Mouse (Mus musculus): Measurements from ENCODE around the gene Iqcf1. TPM values are rescaled to one million over a fixed set of nuclear protein-coding genes. Genes with fewer than 3 reads are reported as not detected.

The Iqcf1 gene
- polyA plus RNA-seq, 1 experiment: not detected

GRCm38 (mm10) chr9:106464751-106465541 lies 34.8 kb upstream of the Iqcf1 start:
- Histone ChIP-seq H3K27ac (ENCODE audit: insufficient read depth, low read depth, low read length) (no peak overlapping the region), H3K4me1 (ENCODE audit: control insufficient read depth, insufficient read depth, low read length) (peaks cover 7% of the 10 kb centered on the region), H3K4me3 (ENCODE audit: insufficient read depth, low read length) (peak overlapping the region; percentile 63)
- no peak for TF ChIP-seq CTCF (IDR thresholded peaks at IDR 0.05; ENCODE audit: low read depth, low read length)
- TF ChIP-seq POLR2A (IDR thresholded peaks at IDR 0.05; ENCODE audit: borderline replicate concordance, low read depth, low read length): no peak

- peak within 1 kb of the TSS; percentile 63 for H3K4me3 ChIP-seq (ENCODE audit: insufficient read depth, low read length)
- peaks cover 8% of the 10 kb centered on the region for H3K4me1 ChIP-seq (ENCODE audit: control insufficient read depth, insufficient read depth, low read length)
- no peak within 1 kb of the TSS for H3K27ac ChIP-seq (ENCODE audit: insufficient read depth, low read depth, low read length)
- TF ChIP-seq CTCF (IDR thresholded peaks at IDR 0.05; ENCODE audit: low read depth, low read length) (no peak), POLR2A (IDR thresholded peaks at IDR 0.05; ENCODE audit: borderline replicate concordance, low read depth, low read length) (no peak)
Measured at GRCm38 (mm10) chr9:106465571-106466200, 34.1 kb upstream of the Iqcf1 start, which contains the start of gene Gpr62. Gene Gpr62 (minus strand): TSS chr9:106465938.

DNA sequence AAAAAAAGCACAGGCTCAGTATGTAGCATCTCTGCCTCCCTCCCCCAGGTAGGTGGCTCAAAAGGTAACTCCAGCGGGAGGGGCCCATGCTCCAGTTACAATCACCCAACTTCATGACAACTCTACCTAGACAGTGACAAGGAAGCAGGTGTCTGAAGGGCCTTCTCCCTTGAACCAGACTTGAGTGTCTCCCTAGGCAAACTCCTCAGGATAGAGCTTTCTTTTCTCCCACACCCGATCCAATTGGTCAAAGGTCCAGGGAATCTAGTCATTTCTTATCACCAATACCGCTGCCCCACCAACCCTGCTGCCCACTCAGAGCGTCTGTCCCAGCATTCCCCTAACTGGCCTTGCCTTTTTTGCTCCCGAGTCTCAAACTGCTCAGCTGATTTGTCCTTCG lies 33.0 kb upstream of the Iqcf1 start:
- no peak for TF ChIP-seq CTCF (IDR thresholded peaks at IDR 0.05; ENCODE audit: low read depth, low read length)
- TF ChIP-seq POLR2A (IDR thresholded peaks at IDR 0.05; ENCODE audit: borderline replicate concordance, low read depth, low read length): no peak
- Histone ChIP-seq H3K27ac (ENCODE audit: insufficient read depth, low read depth, low read length) (no peak overlapping the region), H3K4me1 (ENCODE audit: control insufficient read depth, insufficient read depth, low read length) (peaks cover 8% of the 10 kb centered on the region)

GRCm38 (mm10) chr9:106467746-106468145 lies 32.0 kb upstream of the Iqcf1 start:
- no peak overlapping the region for H3K4me3 ChIP-seq (ENCODE audit: insufficient read depth, low read length)
- H3K4me1 ChIP-seq (ENCODE audit: control insufficient read depth, insufficient read depth, low read length): peaks cover 8% of the 10 kb centered on the region
- no peak overlapping the region for H3K27ac ChIP-seq (ENCODE audit: insufficient read depth, low read depth, low read length)
- TF ChIP-seq CTCF (IDR thresholded peaks at IDR 0.05; ENCODE audit: low read depth, low read length): no peak
- no peak for TF ChIP-seq POLR2A (IDR thresholded peaks at IDR 0.05; ENCODE audit: borderline replicate concordance, low read depth, low read length)

More for the DNA sequence above, 33.0 kb upstream of the Iqcf1 start:
- no peak overlapping the region for H3K4me3 ChIP-seq (ENCODE audit: insufficient read depth, low read length)

DNA sequence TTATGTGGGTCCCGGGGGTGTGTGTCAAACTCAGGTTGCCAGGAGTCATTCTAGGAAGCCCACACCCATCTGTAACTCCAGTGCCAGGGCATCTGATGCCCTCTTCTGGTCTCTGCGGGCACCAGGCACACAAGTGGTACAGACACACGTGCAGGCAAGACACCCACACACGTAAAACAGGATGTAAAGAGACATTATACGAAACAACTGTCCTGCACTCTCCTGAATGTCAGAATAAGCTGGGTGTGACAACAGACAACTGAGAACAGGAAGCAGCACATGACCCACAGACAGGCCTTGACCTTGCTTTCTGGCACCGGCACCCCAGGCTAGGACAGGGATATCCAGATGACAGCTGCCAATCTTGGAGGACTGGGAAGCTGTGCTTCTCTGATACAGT lies 30.4 kb upstream of the Iqcf1 start:
- TF ChIP-seq CTCF (IDR thresholded peaks at IDR 0.05; ENCODE audit: low read depth, low read length): no peak
- TF ChIP-seq POLR2A (IDR thresholded peaks at IDR 0.05; ENCODE audit: borderline replicate concordance, low read depth, low read length): no peak

DNA sequence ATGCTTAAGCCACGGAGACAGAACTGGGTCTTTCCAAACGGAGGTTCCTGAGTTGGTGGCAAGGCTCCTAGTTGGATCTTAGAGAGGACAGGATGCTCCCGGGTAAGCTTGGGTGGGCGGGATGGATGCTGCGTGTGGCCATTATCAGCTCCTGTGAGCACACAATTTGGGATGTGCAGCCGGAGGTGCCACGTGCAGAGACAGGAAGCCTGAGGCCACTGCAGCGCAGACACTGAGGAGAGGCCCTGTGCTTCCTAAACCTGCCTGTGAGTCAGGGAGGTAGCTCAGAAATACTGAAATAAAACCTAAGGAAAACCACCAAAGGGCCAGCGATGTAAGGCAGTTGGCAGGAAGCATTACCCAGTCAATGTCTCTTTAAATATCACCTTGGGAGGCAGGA lies 30.0 kb upstream of the Iqcf1 start:
- TF ChIP-seq CTCF (IDR thresholded peaks at IDR 0.05; ENCODE audit: low read depth, low read length) (no peak), POLR2A (IDR thresholded peaks at IDR 0.05; ENCODE audit: borderline replicate concordance, low read depth, low read length) (no peak)
- H3K4me3 ChIP-seq (ENCODE audit: insufficient read depth, low read length): no peak overlapping the region
- H3K4me1 ChIP-seq (ENCODE audit: control insufficient read depth, insufficient read depth, low read length): peaks cover 9% of the 10 kb centered on the region
- no peak overlapping the region for H3K27ac ChIP-seq (ENCODE audit: insufficient read depth, low read depth, low read length)

More for the DNA sequence above, 30.4 kb upstream of the Iqcf1 start:
- H3K4me1 ChIP-seq (ENCODE audit: control insufficient read depth, insufficient read depth, low read length): peaks cover 8% of the 10 kb centered on the region
- no peak overlapping the region for H3K4me3 ChIP-seq (ENCODE audit: insufficient read depth, low read length)
- no peak overlapping the region for H3K27ac ChIP-seq (ENCODE audit: insufficient read depth, low read depth, low read length)

- Histone ChIP-seq H3K4me3 (ENCODE audit: insufficient read depth, low read length) (no peak overlapping the region), H3K27ac (ENCODE audit: insufficient read depth, low read depth, low read length) (no peak overlapping the region), H3K4me1 (ENCODE audit: control insufficient read depth, insufficient read depth, low read length) (peaks cover 13% of the 10 kb centered on the region)
- no peak for TF ChIP-seq CTCF (IDR thresholded peaks at IDR 0.05; ENCODE audit: low read depth, low read length)
- no peak for TF ChIP-seq POLR2A (IDR thresholded peaks at IDR 0.05; ENCODE audit: borderline replicate concordance, low read depth, low read length)
Measured at GRCm38 (mm10) chr9:106470991-106471750, 28.6 kb upstream of the Iqcf1 start.

DNA sequence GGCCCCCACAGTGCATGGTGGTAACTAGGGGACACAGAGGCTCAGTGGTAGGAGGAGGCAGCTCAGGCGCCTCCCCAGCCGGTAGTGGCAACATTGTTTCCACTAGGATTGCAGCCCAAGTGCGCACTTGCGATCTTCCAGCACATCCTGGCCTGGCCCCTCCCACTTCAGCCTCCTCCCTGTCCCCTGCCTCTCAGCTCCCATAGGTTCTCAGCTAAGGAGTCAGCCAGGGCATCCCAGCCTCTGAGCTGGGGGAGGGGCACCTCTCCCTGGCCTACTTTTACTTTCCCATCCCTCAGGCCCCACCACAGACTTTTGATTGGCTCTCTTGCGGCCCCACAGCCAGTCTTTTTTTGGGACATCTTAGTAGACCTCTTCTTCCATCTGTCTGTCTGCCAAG lies 27.9 kb upstream of the Iqcf1 start:
- H3K4me3 ChIP-seq (ENCODE audit: insufficient read depth, low read length): no peak overlapping the region
- H3K27ac ChIP-seq (ENCODE audit: insufficient read depth, low read depth, low read length): no peak overlapping the region
- peaks cover 13% of the 10 kb centered on the region for H3K4me1 ChIP-seq (ENCODE audit: control insufficient read depth, insufficient read depth, low read length)
- TF ChIP-seq POLR2A (IDR thresholded peaks at IDR 0.05; ENCODE audit: borderline replicate concordance, low read depth, low read length) (no peak), CTCF (IDR thresholded peaks at IDR 0.05; ENCODE audit: low read depth, low read length) (no peak)

DNA sequence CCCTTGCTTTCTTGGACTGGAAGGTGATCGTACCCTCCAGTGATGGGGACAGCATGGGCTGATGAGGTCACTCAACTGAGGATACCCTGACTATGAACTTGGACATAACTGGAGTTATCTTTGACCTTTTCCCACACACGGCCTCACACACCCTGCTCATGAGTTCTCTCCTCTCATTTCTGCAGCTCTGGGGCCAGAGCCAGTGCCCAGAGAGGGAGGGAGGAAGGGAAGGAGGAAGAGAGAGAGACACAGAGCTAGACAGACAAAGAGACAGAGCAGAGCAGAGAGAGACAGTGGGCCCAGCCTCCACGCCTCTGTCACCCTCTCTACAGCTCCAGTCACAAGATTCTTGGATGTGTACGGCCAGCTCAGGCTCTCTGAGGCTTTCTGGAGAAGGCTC lies 27.4 kb upstream of the Iqcf1 start:
- TF ChIP-seq CTCF (IDR thresholded peaks at IDR 0.05; ENCODE audit: low read depth, low read length): no peak
- no peak for TF ChIP-seq POLR2A (IDR thresholded peaks at IDR 0.05; ENCODE audit: borderline replicate concordance, low read depth, low read length)
- no peak overlapping the region for H3K4me3 ChIP-seq (ENCODE audit: insufficient read depth, low read length)
- H3K4me1 ChIP-seq (ENCODE audit: control insufficient read depth, insufficient read depth, low read length): peaks cover 13% of the 10 kb centered on the region
- H3K27ac ChIP-seq (ENCODE audit: insufficient read depth, low read depth, low read length): no peak overlapping the region
